Mouse (Mus musculus) NIH3T3 (cell line): ENCODE measurements around the gene Lasp1.

Experiments used
- DNase-seq: peaks from one replicate; pipeline ENCODE4 v3.0.0-alpha.2; 2012; ENCODE audit warnings: low read depth

Gene Lasp1

DNA sequence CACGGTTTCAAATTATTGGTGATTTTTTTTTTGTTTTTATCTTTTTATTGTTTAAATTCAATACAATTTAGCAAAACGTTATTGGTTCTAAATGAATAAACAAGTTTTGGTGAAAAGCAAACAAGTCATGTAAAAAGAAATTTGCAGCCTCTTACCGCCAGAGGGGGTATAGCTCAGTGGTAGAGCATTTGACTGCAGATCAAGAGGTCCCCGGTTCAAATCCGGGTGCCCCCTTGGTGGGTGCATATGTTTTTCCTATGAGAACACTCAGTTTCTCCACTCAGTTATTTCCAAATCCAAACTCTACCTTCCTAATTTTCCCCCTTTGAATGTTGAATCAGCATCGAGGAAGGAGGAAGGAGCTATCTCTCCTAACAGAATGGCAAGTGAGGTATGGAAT is 1.9 kb upstream of the Lasp1 start:
- DNase-seq: peak; percentile 84

DNA sequence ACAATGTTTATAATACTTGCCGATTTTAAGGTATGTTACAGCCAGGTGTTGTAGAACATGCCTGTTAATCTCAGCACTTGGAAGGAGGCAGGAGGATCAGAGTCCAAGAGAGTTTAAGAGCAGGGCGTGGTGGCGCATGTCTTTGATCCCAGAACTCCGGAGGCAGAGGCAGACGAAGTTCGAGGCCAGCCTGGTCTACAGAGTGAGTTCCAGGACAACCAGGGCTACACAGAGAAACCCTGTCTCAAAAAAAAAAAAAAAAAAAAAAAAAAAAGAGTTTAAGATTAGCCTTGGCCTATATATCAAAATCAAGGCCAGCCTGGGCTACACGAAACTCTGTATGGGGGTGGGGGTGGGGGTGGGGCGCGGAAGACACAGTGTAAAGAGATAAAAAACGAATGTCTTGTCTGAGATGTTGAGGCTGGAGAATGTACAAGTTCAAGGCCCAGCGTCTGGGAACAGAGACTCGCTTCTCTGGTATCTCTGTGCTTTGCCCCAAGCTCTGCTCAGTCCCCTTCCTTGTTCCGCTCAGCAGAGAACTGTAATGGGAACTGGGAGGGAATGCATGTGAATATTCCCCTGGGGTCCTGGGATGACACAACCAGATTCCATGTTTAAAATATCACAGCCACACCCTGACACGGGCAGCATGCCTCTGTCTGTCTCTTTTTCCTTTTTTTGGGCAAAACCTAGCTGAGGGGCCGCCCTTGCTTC is 1.3 kb upstream of the Lasp1 start:
- peak; percentile 86 for DNase-seq

DNA sequence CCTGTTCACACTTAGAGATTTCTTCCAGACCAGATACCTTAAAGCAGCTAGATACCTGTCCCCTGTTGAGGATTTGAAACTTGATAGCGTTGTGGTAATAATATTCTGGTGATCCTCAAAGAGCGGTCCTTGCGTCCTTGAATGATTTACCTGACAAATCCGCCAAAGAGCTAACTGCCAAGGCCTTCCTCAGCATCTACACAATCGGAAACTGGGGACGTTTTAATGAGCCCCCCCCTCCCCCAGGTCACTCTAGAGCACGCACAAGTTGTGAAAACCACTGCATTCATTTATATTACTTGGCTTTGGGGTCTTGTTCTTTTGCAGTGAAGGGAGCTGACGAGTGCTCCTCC is 741 bp upstream of the Lasp1 start:
- DNase-seq: no peak

DNA sequence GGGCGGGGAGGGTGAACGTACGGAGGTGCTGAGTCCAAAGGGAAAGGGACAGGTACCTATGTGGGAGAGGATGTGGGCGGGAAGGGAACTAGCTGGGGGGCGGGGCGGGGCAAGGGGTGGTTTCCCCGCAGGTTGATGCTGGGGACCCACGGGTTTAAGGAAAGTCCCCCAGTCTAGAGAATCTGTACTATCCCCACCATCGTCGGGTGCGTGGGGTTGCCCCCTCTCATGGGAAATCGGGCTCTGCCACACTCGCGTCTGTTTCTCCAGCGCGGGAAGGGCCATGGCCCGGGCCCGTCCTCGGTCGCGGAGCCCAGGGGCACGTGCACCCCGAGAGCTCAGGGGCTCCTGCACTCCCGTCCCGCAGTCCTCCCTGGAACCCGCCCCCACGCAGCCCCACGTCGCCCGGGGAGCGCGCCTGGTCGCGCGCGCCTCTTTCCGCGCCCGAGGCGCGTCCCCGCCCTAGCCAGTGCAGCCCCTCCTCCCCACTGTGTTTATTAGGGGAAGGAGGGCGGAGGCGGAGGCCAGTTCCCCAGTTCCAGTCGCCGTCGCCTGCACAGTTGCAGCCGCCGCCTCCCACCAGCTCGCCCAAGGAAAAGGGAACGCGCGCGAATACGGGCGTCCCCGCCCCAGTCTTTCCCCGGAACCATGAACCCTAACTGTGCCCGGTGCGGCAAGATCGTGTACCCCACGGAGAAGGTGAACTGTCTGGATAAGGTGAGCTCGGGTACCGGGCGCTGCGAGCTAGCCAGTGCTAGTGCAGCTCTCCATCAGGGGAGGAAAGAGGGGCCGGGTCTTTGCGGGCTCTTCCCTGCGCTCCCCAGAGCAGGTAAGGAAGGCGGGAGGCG is 570 bp downstream of the Lasp1 start:
- peak; percentile 90 for DNase-seq

DNA sequence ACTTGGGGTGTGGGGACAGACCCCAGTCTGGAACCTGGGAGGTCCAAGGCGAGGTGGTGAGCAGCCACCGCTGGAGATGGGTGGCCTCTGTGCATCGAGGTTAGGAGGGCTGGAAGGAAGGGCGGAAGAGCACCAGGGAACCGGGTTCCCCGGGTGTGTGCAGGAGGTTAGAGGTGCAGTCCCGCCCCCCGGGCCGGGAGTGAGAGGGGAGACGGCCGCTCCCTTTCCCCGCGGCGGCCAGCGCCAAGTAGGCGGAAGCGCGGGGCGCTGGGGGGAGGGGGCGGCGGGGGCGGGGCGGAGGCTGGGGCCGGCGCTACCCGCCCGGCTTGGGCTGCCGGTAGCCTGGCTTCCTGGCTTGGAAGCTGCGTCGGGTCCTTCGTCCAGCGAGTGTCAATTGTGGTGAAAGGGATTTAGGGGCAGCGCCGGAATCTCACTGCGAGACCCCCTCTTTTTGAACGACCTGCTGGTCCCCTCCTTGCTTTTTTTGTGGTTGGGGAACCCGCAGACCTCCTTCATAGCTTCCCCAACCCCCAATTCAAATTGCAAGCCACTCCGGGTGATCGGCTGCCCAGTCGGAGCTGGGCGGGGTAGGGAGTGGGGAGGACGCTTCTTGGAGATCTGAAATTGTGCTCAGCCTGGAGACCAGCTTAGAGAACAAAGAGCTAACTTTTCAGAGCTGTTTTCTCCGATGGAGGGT is 1.3 kb downstream of the Lasp1 start:
- DNase-seq: peak; percentile 83

DNA sequence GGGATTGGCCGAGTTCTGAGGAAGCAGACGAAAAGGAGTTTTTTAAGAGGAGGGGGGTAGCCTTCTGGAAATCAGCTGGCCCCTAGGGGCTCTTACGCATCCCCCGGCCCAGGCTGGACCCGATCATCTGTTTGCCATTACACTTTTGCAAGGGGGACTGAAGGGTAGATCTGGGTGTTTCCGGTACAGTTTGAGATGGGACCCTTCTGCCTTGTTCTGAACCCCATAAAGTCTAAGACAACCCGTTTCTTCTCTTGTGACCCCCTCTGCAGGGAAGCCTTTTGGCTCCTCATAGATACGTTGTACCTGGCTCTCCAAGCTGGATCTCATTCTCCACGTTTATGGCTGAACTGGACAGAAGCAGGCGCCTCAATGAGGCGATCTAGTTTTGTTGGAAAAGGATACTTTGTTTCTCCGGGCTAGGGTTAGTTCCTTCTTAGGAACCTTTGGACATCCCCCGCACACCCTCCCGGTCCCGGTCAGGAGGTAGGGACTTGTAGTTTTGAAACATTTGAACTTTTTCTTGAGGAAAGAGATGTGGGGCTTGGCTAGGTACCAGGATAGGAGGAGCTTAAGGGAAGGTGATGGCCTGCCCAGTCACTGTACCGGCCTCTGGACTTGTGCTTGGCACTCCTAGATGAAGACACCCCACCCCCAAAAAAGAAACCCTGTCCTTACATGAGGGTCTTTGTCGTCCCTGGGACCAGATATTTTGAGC is 2.0 kb downstream of the Lasp1 start:
- peak; percentile 77 for DNase-seq

DNA sequence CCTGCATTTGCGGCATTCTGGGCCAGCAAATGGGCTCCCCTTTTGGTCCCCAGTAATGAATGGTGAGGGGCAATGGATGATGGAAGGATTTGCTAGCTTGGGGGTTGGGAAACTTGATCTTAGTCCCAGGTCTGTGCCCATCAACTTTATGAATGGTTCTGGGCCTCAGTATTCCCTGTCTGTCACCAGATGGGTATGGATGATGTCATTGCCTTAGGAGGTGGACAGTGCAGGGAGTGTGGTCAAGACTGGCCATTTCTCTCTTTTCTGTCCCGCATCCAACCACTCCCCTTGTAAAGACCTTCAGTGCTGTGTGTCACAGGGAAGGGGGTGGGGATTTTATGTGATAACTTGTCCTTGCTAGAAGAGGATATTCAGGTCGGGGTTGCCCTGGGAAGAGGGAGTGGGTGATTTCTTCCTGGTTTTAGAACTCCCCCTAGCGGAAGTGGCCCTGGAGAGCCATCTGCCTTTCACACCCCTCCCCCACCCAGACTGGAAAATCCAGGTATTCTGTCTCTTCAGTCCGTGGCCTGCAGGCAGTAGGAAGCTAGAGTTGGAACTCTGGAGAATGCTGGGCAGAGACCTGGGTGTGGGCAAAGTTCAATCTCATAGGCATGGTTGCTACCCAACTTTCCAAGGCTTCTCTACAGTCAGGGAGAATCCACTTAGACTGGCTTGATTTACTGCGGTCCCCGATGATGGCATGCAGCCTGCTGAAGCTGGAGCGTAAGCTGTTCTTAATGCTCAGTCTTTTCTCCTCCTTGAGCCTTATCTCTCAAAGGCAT is 2.8 kb downstream of the Lasp1 start:
- peak; percentile 71 for DNase-seq

DNA sequence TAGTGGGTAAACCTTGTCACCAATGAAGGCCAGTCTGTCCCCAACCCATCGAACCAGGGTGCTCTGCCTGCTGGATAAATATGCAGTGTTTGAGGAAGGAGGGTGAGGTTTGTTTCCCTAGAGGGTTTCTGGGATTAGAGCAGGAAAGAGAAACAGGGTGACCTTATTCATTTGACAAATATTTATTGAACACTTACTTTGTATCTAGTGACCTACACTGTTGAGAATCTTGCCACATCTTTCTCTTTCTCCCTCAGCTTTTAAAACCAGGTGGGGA is 3.3 kb downstream of the Lasp1 start:
- no peak for DNase-seq

DNA sequence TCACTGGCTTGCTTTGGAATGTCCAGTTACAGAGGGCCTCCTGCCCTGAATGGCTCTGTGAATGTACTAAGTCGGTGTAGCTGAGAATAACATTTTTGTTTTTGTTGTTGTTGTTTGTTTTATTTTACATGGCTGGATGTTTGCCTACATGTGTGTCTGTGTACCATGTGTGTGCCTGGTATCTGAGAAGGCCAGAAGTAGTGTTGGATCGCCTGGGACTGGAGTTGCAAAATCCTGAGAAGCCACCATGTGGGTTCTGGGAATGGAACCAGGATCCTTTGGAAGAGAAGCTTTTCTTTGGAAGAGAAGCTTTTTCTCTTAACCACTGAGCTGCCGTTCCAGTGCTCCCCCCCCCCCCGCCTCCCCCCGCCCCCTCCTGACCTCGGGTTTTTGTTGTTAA is 3.7 kb downstream of the Lasp1 start:
- DNase-seq: peak; percentile 34

DNA sequence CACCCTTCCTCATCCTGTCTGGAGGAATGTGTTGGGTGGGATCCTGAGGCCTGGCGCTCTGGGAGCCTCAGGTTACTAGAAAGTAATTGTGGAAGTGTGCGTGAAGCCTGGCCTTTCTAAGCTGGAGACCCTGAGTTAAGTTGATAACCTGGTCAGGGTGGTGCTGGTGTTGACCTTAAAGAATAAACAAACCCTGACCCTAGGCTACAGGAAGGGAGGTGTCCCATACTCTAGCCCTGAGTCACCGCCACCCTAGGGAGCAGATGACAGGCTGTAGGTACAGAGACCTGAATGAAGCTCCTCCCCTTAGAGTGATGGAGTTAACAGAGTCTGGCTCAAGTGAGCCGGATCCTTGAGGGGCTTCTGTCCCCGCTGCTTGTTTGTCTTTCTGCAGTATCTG is 5.0 kb downstream of the Lasp1 start:
- no peak for DNase-seq

DNA sequence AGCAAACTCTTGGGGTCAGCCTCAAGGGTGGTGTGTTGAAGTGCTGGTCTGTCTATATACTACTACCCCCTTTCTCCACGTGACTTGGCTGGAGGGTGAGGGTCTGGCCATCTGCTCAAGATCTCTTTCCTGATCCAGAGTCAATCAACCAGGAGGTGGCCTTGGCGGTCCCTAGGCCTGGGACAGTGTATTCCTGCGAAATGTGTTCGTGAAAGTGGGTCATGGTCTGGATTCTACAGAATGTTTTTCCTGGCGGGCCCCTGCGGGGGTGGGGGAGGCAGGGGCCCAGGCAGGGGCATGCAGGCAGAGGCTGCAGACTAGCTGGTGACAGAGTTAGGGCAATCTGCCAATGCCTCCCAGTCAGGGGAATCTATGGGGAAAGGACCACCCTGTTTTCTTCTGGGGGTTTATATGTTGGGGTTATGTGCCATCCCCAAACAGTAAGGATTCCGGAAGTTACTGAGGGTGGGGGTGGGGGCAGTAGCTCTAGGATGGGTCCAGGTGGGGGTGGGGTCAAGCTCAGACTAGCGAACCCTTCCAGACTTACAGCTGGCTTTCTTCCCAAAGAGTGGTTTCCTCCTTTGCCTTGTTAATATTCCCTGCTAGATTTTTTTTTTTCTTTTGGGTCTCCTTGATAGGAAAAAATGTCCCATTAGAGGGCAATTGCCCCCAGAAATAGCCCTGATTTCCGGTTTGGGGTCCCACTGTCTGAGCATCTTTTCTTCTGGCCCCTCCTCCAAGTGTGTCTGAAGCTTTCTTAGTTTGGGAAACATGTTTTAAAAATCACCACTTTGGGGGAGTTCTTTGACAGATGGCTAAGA is 6.3 kb downstream of the Lasp1 start:
- DNase-seq: peak; percentile 81

DNA sequence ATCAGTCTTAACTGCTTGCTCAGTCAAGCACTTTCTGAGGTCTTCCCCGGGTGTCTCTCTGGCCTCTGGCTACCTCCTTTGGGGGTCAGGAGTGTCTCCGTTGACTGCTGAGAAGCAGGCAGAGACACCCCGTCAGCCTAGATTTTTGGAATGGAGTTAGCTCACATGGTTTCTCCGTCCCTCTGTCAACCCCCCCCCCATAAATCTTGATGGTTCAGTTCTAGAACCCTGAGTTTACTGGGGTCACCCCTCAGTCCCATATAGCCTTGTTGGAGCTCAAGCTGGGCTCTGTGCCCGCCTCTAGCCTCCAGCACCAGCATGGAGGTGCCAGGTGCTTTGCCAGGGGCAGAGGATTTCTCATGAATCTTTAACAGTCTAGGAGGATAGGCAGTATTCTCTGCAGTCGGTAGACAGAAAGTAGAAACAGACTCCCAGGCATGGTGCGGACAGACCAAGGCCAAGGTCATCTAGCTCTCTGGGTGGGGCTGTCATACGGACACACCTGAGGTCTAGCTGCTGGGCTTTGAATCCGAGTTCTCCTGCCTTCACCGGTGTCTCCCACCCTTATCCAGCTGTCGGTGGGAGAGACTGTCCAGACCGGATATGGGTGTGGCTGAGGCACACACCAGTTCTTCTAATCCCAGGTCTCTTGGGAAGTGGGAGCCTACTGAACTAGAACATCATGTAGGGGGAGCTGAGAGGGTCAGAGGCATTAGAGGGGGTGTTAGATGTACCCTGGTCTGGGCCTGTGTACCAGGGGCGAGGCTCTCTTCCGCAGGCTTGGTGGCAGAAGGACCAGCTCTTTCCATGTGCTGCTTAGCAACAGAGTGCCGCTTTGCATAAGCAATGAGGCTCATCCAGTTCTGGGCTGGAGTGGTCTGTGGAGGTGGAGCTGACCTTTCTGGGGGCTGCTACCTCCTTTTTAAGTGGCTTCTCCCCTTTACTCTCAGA is 7.1 kb downstream of the Lasp1 start:
- DNase-seq: peak; percentile 50

DNA sequence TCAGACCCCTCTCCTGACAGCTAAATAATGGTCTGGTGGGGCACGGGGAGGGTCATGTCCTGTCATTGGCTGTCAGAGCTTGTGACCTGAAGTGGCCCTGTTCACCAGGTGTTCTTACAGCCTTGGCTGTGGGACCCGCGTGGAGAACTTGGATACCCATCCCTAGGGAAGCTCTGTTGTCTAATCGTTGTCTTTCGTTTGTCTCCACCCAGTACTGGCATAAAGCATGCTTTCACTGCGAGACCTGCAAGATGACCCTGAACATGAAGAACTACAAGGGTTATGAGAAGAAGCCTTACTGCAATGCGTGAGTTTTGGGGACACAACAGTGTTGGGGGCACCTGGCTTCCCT is 7.8 kb downstream of the Lasp1 start:
- DNase-seq: no peak

DNA sequence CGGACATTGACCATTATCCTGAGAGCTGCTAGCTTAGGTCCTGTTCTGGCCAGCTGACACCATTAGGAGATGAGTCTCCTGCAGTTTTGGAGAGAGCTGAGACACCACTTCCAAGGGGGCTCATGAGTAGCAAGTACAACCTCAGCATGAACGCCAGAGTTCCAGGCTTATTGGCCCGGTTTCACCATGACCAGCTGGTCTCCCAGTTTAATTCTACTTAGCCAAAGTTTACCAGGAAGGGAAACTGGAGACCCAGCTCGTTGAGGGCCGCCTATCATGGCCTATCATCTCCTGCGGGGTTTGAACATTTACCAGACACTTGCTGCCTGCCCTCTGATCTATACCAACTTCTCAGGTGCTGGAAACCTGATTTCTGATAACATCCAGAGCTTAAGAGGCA is 8.8 kb downstream of the Lasp1 start:
- no peak for DNase-seq

DNA sequence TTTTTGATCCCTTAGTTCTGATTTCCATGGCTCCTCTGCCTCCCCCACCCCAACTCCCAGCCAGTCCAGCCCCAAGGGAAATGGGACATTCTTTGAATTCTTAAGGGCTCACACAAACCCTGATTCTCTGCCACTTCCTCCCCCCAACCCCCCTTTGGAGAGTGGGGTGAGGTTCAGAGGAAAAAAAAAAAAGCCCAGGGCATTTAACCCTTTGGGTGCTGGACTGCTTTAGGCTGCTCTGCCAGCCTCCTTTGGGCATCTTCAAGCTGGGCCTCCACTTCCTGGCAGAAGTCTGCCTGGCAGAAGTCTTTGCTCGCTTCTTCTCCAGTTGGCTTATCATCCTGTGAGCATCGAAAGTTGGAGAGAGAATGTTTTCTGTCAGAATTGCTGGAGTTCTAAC is 9.3 kb downstream of the Lasp1 start:
- DNase-seq: peak; percentile 64

DNA sequence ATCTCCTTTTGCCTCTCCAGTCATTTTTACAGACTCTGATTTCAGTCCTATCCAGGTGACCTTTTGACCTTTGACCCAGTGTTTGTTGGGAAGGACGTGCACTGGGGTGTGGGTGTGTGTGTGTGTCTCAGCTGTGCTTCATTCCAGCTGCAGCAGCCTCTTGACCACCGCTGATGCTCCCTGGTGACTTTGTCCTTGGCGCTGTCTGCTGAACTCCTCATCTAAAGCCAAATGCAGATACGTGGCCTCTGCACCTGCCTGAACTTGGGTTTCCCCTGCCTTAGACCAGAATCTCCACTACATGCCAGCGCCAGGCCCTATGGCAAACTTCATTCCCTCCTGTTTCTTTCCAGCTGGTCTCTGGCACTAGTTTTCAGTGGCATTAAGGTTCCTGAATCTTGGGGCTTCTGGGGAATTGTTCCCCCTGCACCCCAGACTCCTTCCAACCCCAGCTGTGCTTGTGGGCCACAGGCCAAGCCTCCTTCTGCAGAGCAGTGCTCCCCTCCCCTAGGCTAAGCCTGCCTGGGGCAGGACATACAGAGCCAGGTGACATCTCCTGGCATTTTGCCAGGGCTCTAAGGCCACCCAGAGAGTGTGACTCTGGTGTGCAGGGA is 9.9 kb downstream of the Lasp1 start:
- DNase-seq: no peak

DNA sequence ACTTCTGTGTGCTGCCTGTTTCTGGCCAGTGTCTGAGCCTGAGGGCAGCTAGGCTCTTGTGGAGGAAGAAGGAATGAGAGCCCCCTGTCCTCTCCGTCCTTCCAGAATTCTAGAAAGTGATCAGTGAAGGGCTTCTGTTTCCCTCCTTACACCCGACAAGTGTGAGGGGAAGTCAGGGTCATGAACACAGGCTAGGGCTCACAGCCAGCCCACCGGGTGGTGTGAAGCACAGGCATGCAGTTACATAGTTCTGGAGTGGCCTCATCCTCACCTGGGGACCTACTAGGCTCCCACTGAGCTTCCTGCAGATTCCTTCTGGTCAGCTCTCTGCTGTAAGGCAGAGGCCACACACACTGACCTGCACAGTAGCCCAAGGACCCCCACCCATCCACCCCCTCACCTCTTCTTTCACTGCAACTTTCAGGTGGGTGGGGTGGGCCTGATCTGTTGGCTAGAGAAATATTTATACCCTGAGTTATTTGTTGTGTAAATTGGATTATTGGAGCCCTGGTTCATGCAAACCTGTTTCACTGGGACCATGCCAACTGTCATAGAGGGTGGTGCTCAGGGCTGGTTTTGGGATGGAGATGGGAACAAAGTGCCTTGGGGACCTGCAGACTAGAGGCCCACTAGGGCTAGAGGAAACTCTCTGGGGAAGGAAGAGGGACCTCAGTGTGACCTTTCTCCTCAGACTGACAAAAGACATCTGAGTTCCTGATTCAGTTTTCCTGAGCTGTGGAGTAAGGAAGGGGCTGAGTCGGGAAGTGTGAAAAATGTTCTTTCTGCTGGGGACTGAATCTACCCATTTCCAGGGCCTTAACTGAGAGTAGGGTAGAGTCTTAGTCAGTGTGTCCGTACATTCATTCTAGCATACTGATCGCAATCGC is 10.7 kb downstream of the Lasp1 start:
- DNase-seq: no peak

DNA sequence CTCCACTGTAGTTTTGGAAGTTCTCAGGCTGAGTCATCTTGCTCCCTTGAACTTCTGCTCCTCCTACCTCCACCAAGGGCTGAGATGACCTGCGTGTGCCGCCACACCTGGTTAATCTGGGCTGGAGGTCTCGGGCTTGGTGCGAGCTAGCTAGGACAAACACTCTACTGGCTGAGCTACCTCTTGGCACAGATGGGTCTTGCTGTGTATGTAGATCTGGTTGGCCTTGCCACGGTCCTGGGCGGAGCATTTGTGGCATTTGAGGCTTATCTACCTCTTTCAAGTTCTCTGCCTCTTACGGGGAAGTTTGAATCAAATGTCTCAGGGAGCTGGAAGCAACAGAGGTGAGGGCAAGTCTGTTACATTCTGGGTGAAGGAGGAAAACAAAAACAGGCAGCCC is 11.6 kb downstream of the Lasp1 start:
- DNase-seq: no peak
